Mouse (Mus musculus) granulocyte monocyte progenitor cell, adult 5-6 weeks (primary cell): ENCODE results near the gene Spcs2. TPM values are rescaled to one million over a fixed set of nuclear protein-coding genes. Genes with fewer than 3 reads are reported as not detected.

Source experiments
- ATAC-seq: replicated peaks from 2 replicates; pipeline ENCODE4 v1.8.0; 2016; ENCODE audit warnings: mild to moderate bottlenecking, moderate TSS enrichment, inconsistent platforms; ENCODE audit not compliant: poor library complexity, severe bottlenecking
- total RNA-seq, 2 experiments: library from RNA; stranded (forward) in 1 of 2; stranded (reverse) in 1 of 2; fragments of 200-712, 200-1000 nt in 1 of 2; fragments of >200 nt in 1 of 2; fragmentation: Nextera tagmentation in 1 of 2; gene quantifications; 2 replicates each; pipeline ENCODE4 v1.2.3; 2014 to 2017

Gene Spcs2
- total RNA-seq, 2 experiments from 2014 or later, result 298 to 308 TPM

DNA sequence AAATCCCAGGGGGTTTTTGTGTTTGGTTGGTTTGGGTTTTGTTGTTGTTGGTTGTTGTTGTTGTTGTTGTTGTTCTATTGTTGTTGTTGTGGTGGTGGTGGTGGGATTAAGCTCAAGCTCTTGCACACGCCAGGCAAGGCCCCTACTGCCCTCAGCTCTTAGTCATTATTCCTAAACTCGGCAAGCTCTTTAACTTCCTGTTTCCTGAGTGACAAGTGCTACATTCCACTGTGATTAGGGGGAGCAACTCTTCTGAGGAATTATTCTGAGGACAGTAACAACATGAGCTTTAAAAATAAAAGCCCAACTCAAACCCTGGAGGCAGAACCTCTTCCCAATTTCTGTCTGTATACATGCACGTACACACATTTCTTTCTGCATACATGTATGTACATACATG, 2.0 kb upstream of the Spcs2 start:
- ATAC-seq, result peak; percentile 72

DNA sequence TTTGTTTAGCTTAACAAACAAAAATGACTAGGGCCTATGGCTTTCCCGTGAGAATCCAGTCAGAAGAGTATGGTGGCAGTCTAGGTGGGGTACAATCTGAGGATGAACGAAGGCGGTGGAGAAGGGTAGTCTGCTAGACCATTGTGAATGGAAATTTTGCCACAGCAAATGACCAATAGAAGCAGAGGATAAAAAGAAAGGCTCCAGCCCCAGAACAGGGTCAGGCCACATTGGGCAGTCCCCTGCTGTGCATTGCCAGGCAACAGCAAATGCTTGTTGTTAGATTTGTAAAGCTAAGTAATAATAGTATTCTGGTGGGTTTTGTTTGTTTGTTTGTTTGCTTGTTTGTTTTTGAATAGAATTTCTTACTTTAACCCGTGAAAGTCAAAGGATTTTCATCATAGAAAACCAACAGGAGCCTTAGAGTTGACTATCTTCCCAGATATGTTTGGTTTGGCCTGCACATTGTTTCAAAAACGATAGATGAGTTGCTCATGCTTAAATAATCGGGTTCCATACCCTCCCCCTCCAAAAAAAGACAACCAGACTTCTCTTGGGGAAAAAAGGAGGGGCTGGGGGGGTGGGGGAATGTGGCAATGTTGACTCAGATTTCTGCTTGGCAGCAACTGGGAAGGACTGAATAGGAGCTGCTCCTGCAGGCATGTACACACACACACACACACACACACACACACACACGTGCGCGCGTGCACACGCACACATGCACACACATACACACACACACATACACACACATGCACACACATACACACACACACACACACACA, 1.2 kb upstream of the Spcs2 start:
- no peak for ATAC-seq

DNA sequence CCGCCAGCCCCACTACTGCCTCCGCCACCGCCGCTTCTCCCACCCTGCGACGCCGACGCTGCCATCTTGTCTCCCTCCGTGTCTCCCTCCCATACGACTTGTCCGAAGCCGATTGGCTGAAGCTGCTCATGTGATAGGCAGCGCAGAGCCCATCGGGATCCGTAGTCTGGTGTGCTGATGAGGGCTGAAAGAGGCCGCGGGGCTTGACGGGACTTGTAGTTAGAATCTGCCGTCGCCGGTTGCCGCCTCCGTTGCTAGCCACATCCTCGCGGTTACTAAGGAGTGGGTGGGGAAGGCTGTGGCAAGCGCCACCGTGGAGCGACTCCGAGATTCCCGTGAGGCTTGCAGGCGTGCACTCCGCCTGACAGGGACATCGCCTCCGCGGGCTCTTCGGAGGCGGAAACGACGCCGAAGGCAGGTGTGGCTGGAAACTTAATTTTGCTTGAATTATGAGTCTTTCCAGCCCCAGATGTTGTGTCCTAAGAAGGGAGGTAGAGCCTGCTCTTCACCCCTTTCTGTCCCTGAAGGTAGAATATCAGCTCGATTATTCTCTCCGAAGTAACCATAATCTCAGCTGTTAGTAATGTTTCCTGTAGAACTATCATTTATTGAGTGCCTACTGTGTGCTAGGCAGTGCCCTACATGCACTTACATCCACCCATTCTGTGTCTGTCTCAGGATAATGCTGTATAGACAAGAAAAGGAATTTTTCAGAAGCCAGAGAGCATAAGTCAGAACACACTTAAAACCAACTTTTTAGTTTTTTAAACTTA, 4.3 kb downstream of the Spcs2 start, which contains the start of gene Xrra1:
Gene Xrra1 (plus strand): TSS at position 304 of the 773 bp plus-strand sequence.
- ATAC-seq, result peak; percentile 93

DNA sequence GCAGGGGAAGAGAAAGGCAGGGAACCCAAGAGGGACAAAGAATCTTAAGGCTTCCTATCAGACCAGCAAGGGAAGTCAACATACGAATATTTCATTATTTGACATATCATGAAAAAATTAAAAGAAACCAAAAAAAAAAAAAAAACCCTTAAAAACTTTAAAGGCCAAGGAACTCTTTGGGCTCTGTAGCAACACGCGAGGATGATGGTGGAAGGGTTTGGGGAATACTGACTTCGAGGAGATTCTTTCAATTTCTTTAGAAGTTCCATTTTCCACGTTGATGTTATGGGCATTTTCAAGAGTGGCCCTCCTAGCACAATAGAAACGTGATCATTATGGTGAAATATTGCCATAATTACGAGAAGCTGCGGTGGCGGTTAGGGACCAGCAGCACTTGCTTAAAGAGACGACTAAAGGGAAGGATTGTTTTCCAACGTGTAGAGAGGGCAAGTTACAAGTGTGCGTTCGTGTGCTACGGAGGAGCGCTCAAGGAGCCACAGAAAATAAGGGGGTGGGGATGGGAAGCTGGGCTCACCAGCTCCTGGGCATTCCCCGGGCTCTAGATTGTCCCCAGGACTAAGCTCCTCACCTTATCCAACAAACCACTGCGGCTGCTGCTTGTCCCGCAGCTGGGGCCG, 5.0 kb downstream of the Spcs2 start:
- peak; percentile 17 for ATAC-seq

DNA sequence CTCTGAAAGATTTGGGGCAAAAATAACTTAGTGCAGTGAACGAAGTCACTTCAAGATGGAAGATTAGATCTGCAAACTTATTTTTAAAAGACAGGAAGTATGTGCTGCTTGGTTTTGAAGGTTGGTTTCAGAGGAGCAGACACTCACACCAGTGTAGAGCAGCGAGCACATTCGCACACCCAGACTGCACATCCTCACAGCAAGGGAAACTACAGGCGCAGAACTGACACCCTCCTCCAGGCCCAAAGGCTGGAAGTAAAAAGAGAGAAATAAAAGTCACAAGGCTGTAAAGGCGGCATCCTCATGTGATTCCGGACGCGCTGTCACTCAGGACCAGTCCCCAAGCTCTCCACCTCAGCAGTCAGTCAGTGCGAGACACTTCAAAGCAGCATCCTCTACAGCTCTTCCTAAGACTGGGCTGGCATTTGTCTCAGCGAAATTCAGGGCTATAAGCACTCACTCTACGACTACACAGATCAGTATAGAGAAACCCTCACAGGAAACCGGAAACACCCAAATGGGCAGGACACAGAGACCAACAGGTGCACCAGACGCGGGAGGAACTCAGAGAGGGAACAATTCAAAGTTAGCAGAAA, 6.9 kb downstream of the Spcs2 start:
- no peak for ATAC-seq

DNA sequence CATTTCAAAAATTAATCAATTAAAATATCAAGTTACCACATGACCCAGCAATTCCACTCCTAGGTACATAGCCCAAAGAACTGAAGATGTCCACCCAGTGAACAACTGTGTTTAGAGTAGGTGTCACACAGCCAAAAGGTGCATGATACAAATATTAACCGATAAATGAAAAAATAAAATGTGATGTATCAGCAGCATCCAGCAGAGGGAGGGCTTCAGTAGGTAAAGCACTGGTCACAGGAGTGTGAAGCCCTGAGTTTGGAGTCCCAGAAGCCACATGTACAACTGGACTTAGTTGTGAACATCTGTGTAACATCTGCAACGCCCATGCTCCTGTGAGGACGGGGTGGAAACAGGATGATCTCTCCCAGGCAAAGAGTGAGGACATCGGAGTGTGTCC, 9.0 kb downstream of the Spcs2 start:
- no peak for ATAC-seq

DNA sequence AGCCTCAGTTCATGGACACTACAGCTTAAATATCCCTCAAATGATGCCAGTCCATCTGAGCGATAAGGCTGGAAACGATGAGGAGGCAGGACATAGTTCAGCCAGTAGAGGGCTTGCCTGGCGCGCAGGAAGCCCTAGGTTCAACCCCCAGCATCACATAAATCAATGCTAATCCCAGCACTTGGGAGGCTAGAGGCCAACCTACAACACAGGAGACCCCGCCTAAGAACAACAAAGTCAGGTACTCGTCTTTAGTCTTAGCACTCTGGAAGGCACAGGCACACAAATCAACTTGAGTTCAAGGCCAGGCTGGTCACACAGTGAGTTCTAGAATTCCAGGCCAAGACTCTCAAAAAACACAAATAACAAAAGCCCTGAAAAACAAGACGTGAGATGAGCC, 9.9 kb downstream of the Spcs2 start:
- no peak for ATAC-seq

DNA sequence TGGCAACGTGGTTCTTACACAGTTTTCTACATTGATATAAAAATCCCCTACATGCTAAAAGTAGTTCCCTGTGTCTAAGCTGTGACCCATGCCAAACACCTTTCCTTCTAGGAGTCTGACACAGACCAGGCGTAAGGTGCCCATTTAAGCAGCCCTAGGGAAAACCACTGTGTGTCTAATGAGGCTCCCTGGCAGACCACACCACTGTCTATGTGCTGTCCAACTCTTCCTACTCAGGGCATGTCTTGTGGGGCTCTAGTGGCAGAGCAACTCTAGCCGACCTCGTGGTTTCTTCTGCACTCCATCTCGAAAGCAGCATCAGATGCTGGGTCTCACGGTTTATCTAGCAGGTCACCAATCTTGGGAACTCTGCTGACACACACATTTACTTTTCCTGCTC, 11.6 kb downstream of the Spcs2 start:
- no peak for ATAC-seq

DNA sequence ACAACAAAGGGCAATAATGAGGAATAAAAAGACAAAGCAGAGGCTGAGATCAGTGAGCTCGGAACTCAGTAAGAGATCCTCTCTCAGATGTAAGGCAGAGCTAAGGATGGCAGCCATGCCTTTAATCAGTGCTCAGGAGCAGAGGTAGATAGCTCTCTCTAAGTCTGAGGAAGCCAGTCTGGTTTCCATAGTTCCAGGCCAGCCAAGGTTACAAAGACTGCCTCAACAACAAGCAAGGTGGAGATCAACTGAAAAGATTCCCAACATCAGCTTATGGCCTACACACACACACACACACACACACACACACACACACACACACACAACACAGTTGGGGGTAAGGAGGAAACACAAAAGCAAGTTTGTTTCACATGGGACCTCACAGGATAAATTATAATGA, 12.1 kb downstream of the Spcs2 start:
- ATAC-seq, result no peak

DNA sequence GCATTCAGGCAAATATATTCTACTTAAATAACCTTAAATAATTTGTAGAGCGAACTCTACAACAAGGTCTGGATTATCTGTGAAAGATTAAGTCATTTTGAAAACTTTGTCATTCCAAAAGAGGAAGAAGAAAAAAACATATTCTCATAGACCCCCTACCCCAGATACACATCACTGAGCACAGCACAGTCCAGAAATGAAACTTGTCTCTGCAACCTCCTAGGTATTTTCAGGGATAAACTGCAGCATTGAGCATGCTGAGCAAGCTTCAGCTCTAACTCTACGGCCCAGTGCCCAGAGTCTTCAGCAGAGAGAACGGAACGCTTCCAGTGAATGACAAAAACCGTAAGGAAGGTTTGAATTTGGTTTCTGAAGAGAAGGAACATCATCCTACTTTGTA, 12.7 kb downstream of the Spcs2 start:
- no peak for ATAC-seq

DNA sequence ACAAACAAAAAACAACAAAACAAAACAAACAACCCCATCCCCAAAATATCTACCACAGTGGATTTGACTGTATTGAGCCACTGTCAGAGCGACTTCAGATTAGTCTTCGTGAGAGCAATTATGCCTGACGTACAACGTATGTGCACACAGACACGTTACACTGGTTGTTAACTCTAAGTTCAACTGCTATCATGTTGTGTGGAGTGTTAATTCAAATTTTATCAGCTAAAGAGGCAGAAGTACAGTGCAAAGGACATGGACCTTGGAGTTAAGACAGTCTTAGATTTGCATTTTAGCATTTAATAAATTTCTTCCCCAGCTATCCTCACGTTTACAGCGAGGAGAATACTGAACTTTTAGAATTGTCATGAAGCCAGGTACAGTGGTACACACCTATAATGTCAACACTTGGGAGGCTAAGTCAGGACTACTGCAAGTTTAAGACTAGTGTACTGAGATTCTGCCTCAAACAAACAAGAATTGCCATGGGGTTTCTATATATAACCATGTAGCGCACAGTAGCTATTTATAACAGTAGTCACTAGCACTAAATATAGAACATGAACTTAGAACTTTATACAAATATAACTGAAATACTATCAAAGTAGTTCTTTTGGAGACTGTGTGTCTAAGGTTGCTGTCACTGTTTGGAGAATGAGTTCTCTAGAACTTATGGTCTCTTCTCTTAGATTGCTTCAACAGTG, 17.6 kb downstream of the Spcs2 start:
- ATAC-seq, result no peak

DNA sequence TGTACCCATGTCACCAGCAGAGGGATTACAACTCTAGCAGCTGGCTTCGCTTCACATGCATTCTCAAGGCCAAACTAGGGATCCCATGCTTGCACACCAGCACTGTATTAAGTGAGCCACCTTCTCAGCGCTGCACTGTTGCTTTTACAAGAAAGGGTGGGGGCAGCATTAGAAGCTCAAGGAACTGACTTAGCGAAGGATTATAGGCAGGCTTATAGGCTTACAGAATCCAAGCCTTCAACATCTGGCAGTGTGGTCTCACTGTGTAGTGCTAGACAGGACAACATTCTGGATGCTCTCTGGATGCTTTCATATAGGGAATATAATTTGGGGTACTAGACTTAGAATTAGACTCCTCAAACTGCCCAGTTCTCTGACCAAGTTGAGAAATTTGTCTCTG, 25.0 kb downstream of the Spcs2 start:
- no peak for ATAC-seq

DNA sequence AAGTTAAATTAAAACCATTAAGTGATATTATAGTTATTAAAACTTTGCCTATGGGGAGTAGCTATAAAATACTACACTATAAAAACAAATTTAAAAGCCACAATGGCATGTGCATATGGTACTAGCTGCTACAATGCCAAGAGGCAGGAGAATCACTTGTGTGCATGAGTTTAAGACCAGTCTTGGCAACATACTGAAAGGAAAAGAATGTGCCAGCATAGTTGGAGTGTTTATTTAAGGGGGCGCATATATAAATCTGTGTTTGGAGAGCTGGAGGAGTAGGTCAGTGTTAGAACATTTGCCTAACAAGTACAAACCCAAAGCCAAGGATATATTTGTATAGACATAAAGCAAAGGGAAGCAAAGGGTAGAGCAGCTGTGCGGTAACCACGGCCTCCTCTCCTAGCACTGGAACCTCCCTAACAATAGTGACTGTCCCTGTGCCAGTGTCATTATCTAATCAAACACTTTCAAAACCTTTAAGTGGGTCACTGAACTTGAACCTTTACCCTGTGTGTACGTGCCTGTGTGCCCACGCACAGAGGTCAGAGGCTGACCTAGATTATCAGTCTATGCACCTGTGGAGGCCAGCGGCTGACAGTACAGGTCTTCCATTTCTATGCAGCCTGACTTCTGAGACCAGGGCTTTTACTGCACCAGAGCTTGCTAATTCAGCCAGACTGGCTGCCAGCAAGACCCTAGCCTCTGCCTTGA, 25.7 kb downstream of the Spcs2 start:
- ATAC-seq, result no peak

DNA sequence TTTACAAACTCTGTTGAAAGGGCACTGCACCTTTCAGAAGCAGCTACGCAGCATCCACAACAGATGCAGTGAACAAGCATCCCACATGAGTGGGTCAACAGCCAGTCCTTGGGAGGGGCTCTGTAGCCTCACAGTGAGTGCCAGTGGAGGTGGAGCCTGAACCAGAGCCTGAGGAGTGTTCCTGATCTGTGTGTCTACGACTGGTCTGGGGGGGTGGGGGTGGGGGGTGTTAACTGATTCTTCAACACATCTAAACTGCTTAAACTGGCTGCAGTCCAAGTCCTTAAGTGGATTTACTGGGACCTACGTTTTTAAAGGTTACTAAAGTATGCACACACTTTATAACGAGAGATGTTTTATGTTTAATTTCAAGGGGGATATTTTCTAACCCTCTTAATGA, 26.5 kb downstream of the Spcs2 start:
- no peak for ATAC-seq

DNA sequence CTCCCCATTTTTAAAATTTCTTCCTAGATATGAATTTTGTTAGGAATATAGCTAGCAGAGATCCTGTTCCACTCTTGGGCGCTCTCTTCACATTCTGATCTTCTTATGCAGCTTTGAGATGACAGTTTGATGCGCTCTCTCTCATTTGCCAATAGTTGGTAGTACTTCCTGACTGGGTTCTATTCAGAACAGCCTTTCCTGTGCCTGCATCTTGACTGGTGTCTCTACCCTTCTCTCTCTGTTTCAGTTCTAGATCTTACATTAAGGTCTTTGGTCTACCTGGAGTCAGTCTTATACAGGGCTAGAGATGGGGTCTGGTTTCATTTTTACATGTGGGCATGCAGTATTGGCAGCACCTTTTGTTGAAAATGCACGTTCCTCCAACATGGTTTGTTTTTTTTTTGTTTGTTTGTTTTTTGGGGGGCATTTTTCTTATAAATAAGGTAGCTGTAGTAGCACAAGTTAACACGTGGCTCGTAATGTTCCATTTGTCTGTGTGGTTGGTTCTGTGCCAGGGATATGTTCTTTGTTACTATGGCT, 28.9 kb downstream of the Spcs2 start:
- no peak for ATAC-seq

DNA sequence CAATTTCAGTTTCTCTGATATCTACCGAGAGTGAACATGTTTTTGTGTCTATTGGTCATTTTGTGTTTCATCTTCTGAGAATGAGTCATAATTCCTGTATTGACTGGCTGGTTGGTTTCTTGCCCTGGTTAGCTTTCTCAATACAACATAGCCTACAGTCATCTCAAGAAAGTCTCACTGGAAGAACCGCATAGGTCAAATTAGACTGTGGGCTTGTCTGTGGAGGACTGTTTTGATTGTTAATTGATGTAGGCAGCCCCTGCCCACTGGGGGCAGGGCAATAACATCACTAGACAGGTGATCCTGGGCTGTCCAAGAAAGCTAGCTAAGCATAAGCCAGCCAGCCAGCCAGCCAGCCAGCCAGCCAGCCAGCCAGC, 29.4 kb downstream of the Spcs2 start:
- peak; percentile 30; the same call in 1 of the 2 replicates for ATAC-seq

DNA sequence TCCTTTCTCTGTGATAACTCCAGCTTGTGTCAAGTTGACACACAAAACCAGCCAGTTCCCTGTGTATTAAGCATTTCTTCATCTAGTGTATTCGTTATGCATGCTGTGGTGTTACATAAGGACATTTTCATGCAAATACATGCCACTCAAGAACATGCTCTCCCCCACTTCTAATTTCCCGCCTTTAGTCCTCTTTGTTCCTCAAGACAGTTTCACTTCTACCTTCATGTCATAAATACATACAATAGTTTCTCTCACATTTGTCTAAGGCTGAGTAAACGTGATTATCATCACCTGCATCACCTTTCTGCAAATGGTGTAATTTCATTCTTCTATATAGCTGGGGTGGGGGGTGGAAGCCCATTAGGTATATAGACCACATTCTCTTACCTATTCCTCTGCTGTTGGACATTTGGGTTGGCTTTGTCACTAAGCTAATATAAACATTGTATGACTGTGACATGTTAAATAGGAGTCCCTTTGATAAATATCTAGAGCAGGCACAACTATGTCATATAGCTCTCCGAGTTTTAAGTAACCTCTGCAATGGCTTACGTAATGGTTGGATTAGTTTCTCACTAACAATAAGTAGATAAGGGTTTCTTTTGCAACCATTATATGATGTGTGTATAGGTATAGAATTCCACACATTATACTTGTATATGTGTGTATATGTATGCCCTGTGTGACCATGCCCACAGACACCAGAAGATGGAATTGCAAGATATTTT, 30.0 kb downstream of the Spcs2 start:
- peak; percentile 39 for ATAC-seq

DNA sequence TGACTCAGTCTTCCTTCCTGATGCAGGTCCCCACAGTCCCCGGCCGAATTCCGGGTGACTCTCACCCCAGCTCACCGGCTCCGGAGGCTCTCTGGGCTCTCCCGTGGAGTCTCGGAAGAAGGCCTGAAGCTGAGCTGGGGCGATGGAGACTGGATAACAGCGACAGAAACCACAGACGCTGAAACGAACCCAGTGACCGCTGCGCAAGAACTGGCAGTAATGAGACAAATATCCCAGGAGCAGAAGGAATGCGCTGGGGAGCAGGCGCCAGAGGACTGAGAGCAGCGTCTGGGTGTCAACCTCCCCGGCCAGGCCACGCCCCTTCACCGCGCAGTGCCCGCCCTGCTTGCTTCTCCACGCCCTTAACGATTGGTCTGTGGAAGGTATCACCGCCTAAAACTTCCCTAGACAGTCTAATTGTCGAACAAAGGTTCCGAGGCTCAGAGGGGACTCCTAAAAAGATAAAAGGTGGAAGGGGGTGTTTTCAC, 35.1 kb downstream of the Spcs2 start, which contains the start of gene Neu3:
Gene Neu3 (minus strand): TSS at position 335 of the 488 bp plus-strand sequence.
- ATAC-seq, result peak; percentile 100
